Mouse (Mus musculus) gonadal fat pad, adult 2 months (tissue): ENCODE data around the gene 1500015O10Rik. TPM values are rescaled to one million over a fixed set of nuclear protein-coding genes. Genes with fewer than 3 reads are reported as not detected.

Source experiments
- DNase-seq: peaks from one replicate; pipeline ENCODE4 v3.0.0-alpha.2; 2012; ENCODE audit warnings: low read depth
- polyA plus RNA-seq: library from polyadenylated mRNA; depleted of rRNA; stranded (reverse); fragments of >200 nt; gene quantifications from 2 replicates; pipeline ENCODE4 v1.2.3, GENCODE M21; 2012; rRNA removed

Gene 1500015O10Rik
- 5.3 and 7.8 TPM in 2 replicates for polyA plus RNA-seq

GRCm38 (mm10) chr1:43730491-43730924 is at the start of gene 1500015O10Rik:
Gene 1500015O10Rik (plus strand): TSS chr1:43730602.
- DNase-seq, result no peak

- no peak for DNase-seq
Observed at GRCm38 (mm10) chr1:43689983-43690382, 40.4 kb upstream of the 1500015O10Rik start.

GRCm38 (mm10) chr1:43690507-43690906 is 39.9 kb upstream of the 1500015O10Rik start:
- no peak for DNase-seq

- no peak for DNase-seq
Observed at GRCm38 (mm10) chr1:43694076-43694475, 36.3 kb upstream of the 1500015O10Rik start.

- no peak for DNase-seq
Observed at GRCm38 (mm10) chr1:43694851-43695545, 35.4 kb upstream of the 1500015O10Rik start.

GRCm38 (mm10) chr1:43698577-43699000 is 31.8 kb upstream of the 1500015O10Rik start:
- DNase-seq, result no peak

GRCm38 (mm10) chr1:43714841-43715240 is 15.6 kb upstream of the 1500015O10Rik start:
- DNase-seq, result no peak

- DNase-seq, result no peak
Observed at GRCm38 (mm10) chr1:43717967-43718366, 12.4 kb upstream of the 1500015O10Rik start.

GRCm38 (mm10) chr1:43718793-43719192 is 11.6 kb upstream of the 1500015O10Rik start:
- no peak for DNase-seq

- no peak for DNase-seq
Observed at GRCm38 (mm10) chr1:43722459-43722858, 7.9 kb upstream of the 1500015O10Rik start.

- DNase-seq, result no peak
Observed at GRCm38 (mm10) chr1:43732100-43732499, 1.7 kb downstream of the 1500015O10Rik start.

GRCm38 (mm10) chr1:43732657-43733056 is 2.3 kb downstream of the 1500015O10Rik start:
- no peak for DNase-seq

GRCm38 (mm10) chr1:43737812-43738518 is 7.6 kb downstream of the 1500015O10Rik start:
- DNase-seq, result no peak

- no peak for DNase-seq
Observed at GRCm38 (mm10) chr1:43738519-43738894, 8.1 kb downstream of the 1500015O10Rik start.

GRCm38 (mm10) chr1:43754448-43755312 is 24.3 kb downstream of the 1500015O10Rik start:
- no peak for DNase-seq

GRCm38 (mm10) chr1:43760085-43760484 is 29.7 kb downstream of the 1500015O10Rik start:
- no peak for DNase-seq

GRCm38 (mm10) chr1:43764481-43764880 is 34.1 kb downstream of the 1500015O10Rik start:
- DNase-seq, result no peak

- no peak for DNase-seq
Observed at GRCm38 (mm10) chr1:43766328-43766727, 35.9 kb downstream of the 1500015O10Rik start.

- no peak for DNase-seq
Observed at GRCm38 (mm10) chr1:43768385-43768990, 38.1 kb downstream of the 1500015O10Rik start.

GRCm38 (mm10) chr1:43769348-43769747 is 38.9 kb downstream of the 1500015O10Rik start:
- no peak for DNase-seq

GRCm38 (mm10) chr1:43770032-43770431 is 39.6 kb downstream of the 1500015O10Rik start:
- DNase-seq, result no peak

- no peak for DNase-seq
Observed at GRCm38 (mm10) chr1:43772694-43773093, 42.3 kb downstream of the 1500015O10Rik start.
